Mouse (Mus musculus): ENCODE measurements around the gene Zbtb17.

The Zbtb17 gene

GRCm38 (mm10) chr4:141425484-141426479 lies 18.7 kb upstream of the Zbtb17 start:
- DNase-seq (ENCODE audit: inconsistent ontology term) = peak; percentile 90

- no peak for DNase-seq (ENCODE audit: inconsistent ontology term)
Observed at GRCm38 (mm10) chr4:141426796-141427745, 17.4 kb upstream of the Zbtb17 start.

GRCm38 (mm10) chr4:141427921-141428320 lies 16.5 kb upstream of the Zbtb17 start:
- no peak for DNase-seq (ENCODE audit: inconsistent ontology term)

- no peak for DNase-seq (ENCODE audit: inconsistent ontology term)
Observed at GRCm38 (mm10) chr4:141429381-141429780, 15.1 kb upstream of the Zbtb17 start.

- no peak for DNase-seq (ENCODE audit: inconsistent ontology term)
Observed at GRCm38 (mm10) chr4:141429847-141430246, 14.6 kb upstream of the Zbtb17 start.

GRCm38 (mm10) chr4:141430997-141431396 lies 13.5 kb upstream of the Zbtb17 start:
- DNase-seq (ENCODE audit: inconsistent ontology term) = peak; percentile 37

- DNase-seq (ENCODE audit: inconsistent ontology term) = no peak
Observed at GRCm38 (mm10) chr4:141432666-141433065, 11.8 kb upstream of the Zbtb17 start.

GRCm38 (mm10) chr4:141433191-141433590 lies 11.3 kb upstream of the Zbtb17 start:
- no peak for DNase-seq (ENCODE audit: inconsistent ontology term)

- DNase-seq (ENCODE audit: inconsistent ontology term) = no peak
Observed at GRCm38 (mm10) chr4:141435974-141436373, 8.5 kb upstream of the Zbtb17 start, which contains the start of gene Srarp. Gene Srarp (minus strand): TSS chr4:141436105.

- no peak for DNase-seq (ENCODE audit: inconsistent ontology term)
Observed at GRCm38 (mm10) chr4:141439083-141439803, 5.2 kb upstream of the Zbtb17 start.

- DNase-seq (ENCODE audit: inconsistent ontology term) = no peak
Observed at GRCm38 (mm10) chr4:141440877-141441276, 3.6 kb upstream of the Zbtb17 start.

- DNase-seq (ENCODE audit: inconsistent ontology term) = no peak
Observed at GRCm38 (mm10) chr4:141443641-141444429, 619 bp upstream of the Zbtb17 start.

GRCm38 (mm10) chr4:141445328-141445720 lies 870 bp downstream of the Zbtb17 start:
- no peak for DNase-seq (ENCODE audit: inconsistent ontology term)

GRCm38 (mm10) chr4:141446211-141446610 lies 1.8 kb downstream of the Zbtb17 start:
- DNase-seq (ENCODE audit: inconsistent ontology term) = no peak

- DNase-seq (ENCODE audit: inconsistent ontology term) = no peak
Observed at GRCm38 (mm10) chr4:141451251-141451650, 6.8 kb downstream of the Zbtb17 start.

GRCm38 (mm10) chr4:141451916-141452450 lies 7.5 kb downstream of the Zbtb17 start:
- DNase-seq (ENCODE audit: inconsistent ontology term) = no peak

- DNase-seq (ENCODE audit: inconsistent ontology term) = peak; percentile 43
Observed at GRCm38 (mm10) chr4:141454581-141455350, 10.3 kb downstream of the Zbtb17 start.

- DNase-seq (ENCODE audit: inconsistent ontology term) = no peak
Observed at GRCm38 (mm10) chr4:141455526-141455925, 11.1 kb downstream of the Zbtb17 start.

GRCm38 (mm10) chr4:141456193-141456938 lies 11.9 kb downstream of the Zbtb17 start:
- no peak for DNase-seq (ENCODE audit: inconsistent ontology term)

Data from Muller cell, postnatal 12 days (primary cell).